Mouse (Mus musculus) forebrain, embryonic 10.5 days (tissue): ENCODE results near the gene Nr0b2. TPM values are rescaled to one million over a fixed set of nuclear protein-coding genes. Genes with fewer than 3 reads are reported as not detected.
A peak's percentile ranks its signal among the peaks of the same experiment; 100 is the strongest.

Experiments used
- DNase-seq: peaks from one replicate; pipeline ENCODE4 v3.0.0-alpha.2; 2017; ENCODE audit warnings: low spot score; ENCODE audit errors: extremely low spot score
- H3K27ac ChIP-seq: fragments of 300-500 bp; sonication (generic); 2 replicates; pipeline ENCODE4 v1.5.1; 2016; ENCODE audit warnings: mild to moderate bottlenecking
- H3K27me3 ChIP-seq: fragments of 300-500 bp; sonication (generic); 2 replicates; pipeline ENCODE4 v1.6.1; 2016; ENCODE audit warnings: mild to moderate bottlenecking; ENCODE audit not compliant: poor library complexity, severe bottlenecking
- H3K36me3 ChIP-seq: fragments of 300-500 bp; sonication (generic); replicated peaks from 2 replicates; pipeline ENCODE4 v1.6.1; 2016; ENCODE audit warnings: mild to moderate bottlenecking, moderate library complexity
- H3K4me1 ChIP-seq: fragments of 300-500 bp; sonication (generic); 2 replicates; pipeline ENCODE4 v1.6.1; 2016
- H3K4me3 ChIP-seq: fragments of 300-500 bp; sonication (generic); 2 replicates; pipeline ENCODE4 v1.5.1; 2016; ENCODE audit warnings: mild to moderate bottlenecking, moderate library complexity
- H3K9me3 ChIP-seq: fragments of 300-500 bp; sonication (generic); 2 replicates; pipeline ENCODE4 v1.6.1; 2016; ENCODE audit warnings: mild to moderate bottlenecking, moderate library complexity
- WGBS: fragments of 180-500 bp; shearing (Covaris S2); methylation state at CpG from one replicate; pipeline ENCODE4 v1.1.7; 2016; 5-methylcytosine and 5-hydroxymethylcytosine counted together
- polyA plus RNA-seq: library from polyadenylated mRNA; unstranded; fragments of >200 nt; fragmentation: Nextera tagmentation; extraction: Ambion mirVana; gene quantifications from 2 replicates; pipeline ENCODE4 v1.2.1, GENCODE M21; 2016

Nr0b2 gene
- polyA plus RNA-seq, 1 experiment from 2014 or later, result not detected

DNA sequence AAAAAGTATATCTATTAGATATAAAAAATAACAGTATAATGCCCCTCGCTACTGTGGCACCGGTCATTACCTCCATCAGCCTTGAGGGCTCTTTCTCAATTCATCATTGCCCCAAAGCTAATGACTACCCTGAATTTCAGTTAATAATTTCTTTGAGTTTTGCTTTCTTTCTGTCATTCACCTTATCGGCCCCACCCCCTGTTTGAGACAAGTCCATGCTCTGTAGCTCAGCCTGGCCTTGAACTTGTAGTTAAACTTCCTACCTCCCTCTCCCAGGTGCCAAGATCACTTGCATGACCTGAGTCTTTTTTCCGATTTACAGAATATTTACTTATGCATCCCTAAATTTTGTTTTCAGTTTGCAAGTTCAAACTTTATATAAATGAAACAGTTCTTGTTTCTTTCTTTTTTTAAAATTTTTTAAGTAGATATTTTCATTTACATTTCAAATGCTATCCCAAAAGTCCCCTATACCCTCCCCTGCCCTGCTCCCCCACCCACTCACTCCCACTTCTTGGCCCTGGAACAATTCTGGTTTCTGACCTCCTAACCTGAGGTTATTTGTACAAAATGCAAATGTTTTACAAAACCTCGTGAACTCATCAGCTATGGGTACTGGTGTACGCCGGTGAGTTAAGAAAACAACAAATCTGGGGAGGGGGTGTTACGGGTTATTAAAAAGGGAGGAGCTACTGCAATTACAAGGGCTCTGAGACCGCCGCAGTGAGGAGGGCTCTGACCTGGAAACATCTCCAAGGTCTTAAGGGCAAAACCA is 16.3 kb downstream of the Nr0b2 start:
- DNase-seq, result no peak
- WGBS, result 88% methylated on average over 10 of the region's 10 CpGs
- H3K9me3 ChIP-seq, result peaks cover 1% of the 10 kb centered on the region; the same call in 1 of the 2 replicates

DNA sequence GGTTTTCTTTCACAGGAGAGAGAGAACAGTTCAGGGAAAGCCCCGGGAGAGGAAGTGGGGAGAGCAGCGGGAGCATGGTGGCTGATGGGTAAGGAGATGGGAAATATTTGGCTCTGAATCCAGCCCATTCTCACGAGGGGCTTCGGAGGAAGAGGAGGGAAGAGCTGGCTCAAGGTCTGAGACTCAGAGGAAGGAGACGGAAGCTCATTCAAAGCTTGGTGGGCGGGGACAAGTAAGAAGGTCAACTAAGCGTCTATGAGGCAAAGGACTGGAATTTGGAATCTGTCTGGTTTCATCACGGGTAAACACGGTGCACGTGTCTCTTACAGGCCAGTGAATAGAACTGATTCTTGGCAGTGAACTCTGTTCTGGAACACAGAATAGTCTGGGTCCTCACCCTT is 16.9 kb downstream of the Nr0b2 start:
- WGBS, result 68% methylated on average over 10 of the region's 10 CpGs

More for the DNA sequence above, 16.3 kb downstream of the Nr0b2 start:
- Histone ChIP-seq H3K4me1 (peaks cover 7% of the 10 kb centered on the region), H3K4me3 (no peak overlapping the region), H3K36me3 (no peaks in the 10 kb centered on the region), H3K27ac (no peak overlapping the region), H3K27me3 (no peaks in the 10 kb centered on the region)

GRCm38 (mm10) chr4:133574070-133574842 is 21.1 kb downstream of the Nr0b2 start, which contains the start of gene Gpatch3:
Gene Gpatch3, plus strand, starts transcription at chr4:133574745.
- peaks cover 20% of the 10 kb centered on the region for H3K4me1 ChIP-seq
- H3K27ac ChIP-seq, result peak within 1 kb of the TSS; percentile 93
- no peaks in the 10 kb centered on the region; the same call in 1 of the 2 replicates for H3K9me3 ChIP-seq
- peak within 1 kb of the TSS; percentile 99 for H3K4me3 ChIP-seq
- peak; percentile 93 for DNase-seq
- H3K27me3 ChIP-seq, result no peaks in the 10 kb centered on the region
- H3K36me3 ChIP-seq, result peaks cover 16% of the 10 kb centered on the region
- 9% methylated on average over 44 of the region's 44 CpGs for WGBS

More for the DNA sequence above, 16.9 kb downstream of the Nr0b2 start:
- peaks cover 10% of the 10 kb centered on the region for H3K4me1 ChIP-seq
- no peak overlapping the region for H3K4me3 ChIP-seq
- H3K9me3 ChIP-seq, result no peaks in the 10 kb centered on the region; the same call in 1 of the 2 replicates
- no peak overlapping the region for H3K27ac ChIP-seq
- H3K27me3 ChIP-seq, result no peaks in the 10 kb centered on the region
- no peaks in the 10 kb centered on the region for H3K36me3 ChIP-seq
- no peak for DNase-seq

DNA sequence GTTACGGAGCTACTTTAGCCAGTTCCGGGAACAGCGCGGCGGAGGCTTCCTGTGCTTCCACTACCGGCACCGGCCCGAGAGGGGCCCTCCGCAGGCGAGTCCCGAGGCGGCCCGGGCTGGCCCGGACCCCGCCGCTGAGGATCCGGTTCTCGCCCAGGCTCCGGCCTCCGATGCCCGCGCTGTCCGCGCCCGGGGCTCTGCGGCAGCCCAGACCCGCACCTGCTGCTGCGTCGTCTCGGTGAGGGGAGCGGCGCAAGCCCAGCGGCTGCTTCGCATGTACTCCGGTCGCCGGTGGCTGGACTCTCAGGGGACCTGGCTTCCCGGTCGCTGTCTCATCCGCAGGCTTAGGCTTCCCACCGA is 21.6 kb downstream of the Nr0b2 start:
- peak overlapping the region; percentile 99 for H3K4me3 ChIP-seq
- DNase-seq, result no peak
- peak overlapping the region; percentile 93 for H3K27ac ChIP-seq
- H3K9me3 ChIP-seq, result no peaks in the 10 kb centered on the region; the same call in 1 of the 2 replicates
- under 1% methylated on average over 41 of the region's 41 CpGs for WGBS
- H3K36me3 ChIP-seq, result peaks cover 22% of the 10 kb centered on the region
- peaks cover 20% of the 10 kb centered on the region for H3K4me1 ChIP-seq
- H3K27me3 ChIP-seq, result no peaks in the 10 kb centered on the region

DNA sequence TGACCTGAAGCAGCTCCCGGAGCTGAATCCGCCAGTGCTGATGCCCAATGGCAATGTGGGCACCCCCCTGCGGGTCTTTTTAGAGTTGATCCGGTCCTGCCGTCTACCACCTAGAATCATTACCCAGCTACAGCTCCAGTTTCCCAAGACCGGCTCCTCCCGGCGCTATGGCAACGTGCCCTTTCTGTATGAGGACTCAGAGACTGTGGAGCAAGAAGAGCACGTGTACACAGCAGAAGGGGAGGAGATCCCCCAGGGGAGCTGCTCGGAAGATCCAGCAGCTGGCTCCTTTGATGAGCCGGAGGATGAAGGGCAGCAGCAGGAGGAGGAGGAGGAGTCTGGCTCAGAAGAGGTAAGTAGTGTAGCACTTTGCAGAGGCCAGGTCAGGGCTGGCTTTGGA is 24.8 kb downstream of the Nr0b2 start:
- Histone ChIP-seq H3K36me3 (peaks cover 52% of the 10 kb centered on the region), H3K4me3 (no peak overlapping the region), H3K27ac (no peak overlapping the region), H3K27me3 (no peaks in the 10 kb centered on the region), H3K4me1 (peaks cover 20% of the 10 kb centered on the region), H3K9me3 (no peaks in the 10 kb centered on the region)
- WGBS, result 84% methylated on average over 12 of the region's 12 CpGs
- no peak for DNase-seq

- H3K9me3 ChIP-seq, result no peaks in the 10 kb centered on the region
- H3K27me3 ChIP-seq, result no peaks in the 10 kb centered on the region
- 65% methylated on average over 6 of the region's 6 CpGs for WGBS
- peaks cover 73% of the 10 kb centered on the region for H3K36me3 ChIP-seq
- peak overlapping the region; percentile 88 for H3K27ac ChIP-seq
- no peak for DNase-seq
- peaks cover 25% of the 10 kb centered on the region for H3K4me1 ChIP-seq
- peak overlapping the region; percentile 86 for H3K4me3 ChIP-seq
Observed at GRCm38 (mm10) chr4:133583690-133584058, 30.5 kb downstream of the Nr0b2 start.

- H3K27ac ChIP-seq, result peak within 1 kb of the TSS; percentile 88
- H3K27me3 ChIP-seq, result no peaks in the 10 kb centered on the region
- H3K36me3 ChIP-seq, result peaks cover 73% of the 10 kb centered on the region
- WGBS, result 3% methylated on average over 65 of the region's 65 CpGs
- H3K4me3 ChIP-seq, result peak within 1 kb of the TSS; percentile 86
- peak; percentile 81 for DNase-seq
- H3K9me3 ChIP-seq, result no peaks in the 10 kb centered on the region
- H3K4me1 ChIP-seq, result peaks cover 25% of the 10 kb centered on the region
Observed at GRCm38 (mm10) chr4:133584059-133584951, 31.1 kb downstream of the Nr0b2 start, which contains the start of gene Gpn2. Gene Gpn2, plus strand, starts transcription at chr4:133584362.

DNA sequence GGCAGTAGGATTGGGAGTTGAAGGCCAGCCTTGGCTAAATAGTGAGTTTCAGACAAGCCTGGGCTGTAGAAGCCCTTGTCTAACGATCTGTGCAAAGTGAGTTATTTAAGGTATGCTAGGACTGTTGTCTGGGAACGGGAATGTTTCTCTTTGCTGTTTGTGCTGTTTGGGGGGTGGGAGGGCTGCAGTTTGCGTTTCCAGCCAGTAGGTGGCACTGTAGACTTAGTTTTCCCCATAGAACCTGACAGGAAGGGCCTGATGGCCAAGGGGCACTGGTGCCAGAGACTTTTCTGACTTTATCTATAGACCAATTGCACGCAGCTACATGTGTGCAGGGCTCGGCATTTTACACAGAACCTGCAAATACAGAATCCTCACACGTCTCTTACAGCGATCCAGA is 39.4 kb downstream of the Nr0b2 start:
- H3K4me1 ChIP-seq, result 0 out of 2 replicates have a peak, but pooled peaks cover 7% of the 10 kb centered on the region
- 35% methylated on average over 7 of the region's 7 CpGs for WGBS
- peaks cover 58% of the 10 kb centered on the region for H3K36me3 ChIP-seq
- no peak overlapping the region for H3K4me3 ChIP-seq
- no peak overlapping the region for H3K27ac ChIP-seq
- peak; percentile 71 for DNase-seq
- H3K27me3 ChIP-seq, result peaks cover 7% of the 10 kb centered on the region
- H3K9me3 ChIP-seq, result no peaks in the 10 kb centered on the region

GRCm38 (mm10) chr4:133595538-133595937 is 42.4 kb downstream of the Nr0b2 start:
- DNase-seq, result no peak
- Histone ChIP-seq H3K4me3 (no peak overlapping the region), H3K4me1 (peaks cover 27% of the 10 kb centered on the region), H3K27ac (no peak overlapping the region), H3K9me3 (no peaks in the 10 kb centered on the region), H3K27me3 (peaks cover 37% of the 10 kb centered on the region), H3K36me3 (peaks cover 29% of the 10 kb centered on the region)
- 68% methylated on average over 7 of the region's 7 CpGs for WGBS

DNA sequence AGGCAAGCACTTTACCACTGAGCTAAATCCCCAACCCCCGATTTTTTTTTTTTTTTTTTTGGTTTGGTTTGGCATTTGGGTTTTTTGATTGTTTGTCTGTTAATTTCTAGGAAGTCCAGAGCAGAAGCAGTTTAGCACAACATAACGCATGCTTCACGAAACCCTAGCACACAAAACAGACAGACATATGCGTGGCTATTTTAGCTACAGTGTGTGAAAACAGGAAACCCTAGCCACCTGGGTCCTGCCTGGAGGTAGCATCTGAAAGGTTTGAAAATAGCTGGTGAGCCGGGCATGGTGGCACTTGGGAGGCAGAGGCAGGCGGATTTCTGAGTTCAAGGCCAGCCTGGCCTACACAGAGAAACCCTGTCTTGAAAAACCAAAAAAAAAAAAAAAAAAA is 42.9 kb downstream of the Nr0b2 start:
- H3K4me3 ChIP-seq, result no peak overlapping the region
- H3K27me3 ChIP-seq, result peaks cover 42% of the 10 kb centered on the region
- H3K27ac ChIP-seq, result no peak overlapping the region
- H3K9me3 ChIP-seq, result no peaks in the 10 kb centered on the region
- no peak for DNase-seq
- peaks cover 23% of the 10 kb centered on the region for H3K36me3 ChIP-seq
- 88% methylated on average over 6 of the region's 6 CpGs for whole genome bisulfite sequencing
- H3K4me1 ChIP-seq, result peaks cover 27% of the 10 kb centered on the region

DNA sequence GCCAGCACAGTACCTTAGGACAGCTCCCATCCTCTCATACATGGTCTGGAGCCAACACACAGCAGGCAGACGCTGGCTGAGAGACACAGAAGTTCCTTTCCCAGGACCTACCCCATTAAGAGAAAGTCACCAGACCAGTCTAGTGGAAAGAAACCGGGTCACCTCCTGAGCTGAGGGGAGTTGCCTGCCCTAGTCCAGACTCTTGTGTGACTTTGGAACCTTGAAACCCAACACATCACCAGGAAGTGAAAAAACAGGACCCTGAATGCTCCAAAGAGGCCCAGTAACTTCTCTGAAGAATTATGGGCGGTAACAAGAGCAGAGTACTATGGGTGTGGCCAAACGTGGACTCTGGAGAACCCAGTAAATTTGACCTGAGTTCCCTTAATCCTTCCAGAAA is 45.4 kb downstream of the Nr0b2 start:
- no peak overlapping the region for H3K4me3 ChIP-seq
- 53% methylated on average over 4 of the region's 4 CpGs for WGBS
- DNase-seq, result no peak
- H3K27me3 ChIP-seq, result peaks cover 67% of the 10 kb centered on the region
- H3K27ac ChIP-seq, result no peak overlapping the region
- no peaks in the 10 kb centered on the region for H3K9me3 ChIP-seq
- peaks cover 41% of the 10 kb centered on the region for H3K4me1 ChIP-seq
- peaks cover 9% of the 10 kb centered on the region for H3K36me3 ChIP-seq

GRCm38 (mm10) chr4:133599116-133599515 is 45.9 kb downstream of the Nr0b2 start:
- H3K27ac ChIP-seq, result peak overlapping the region; percentile 73; the same call in 1 of the 2 replicates
- H3K27me3 ChIP-seq, result peaks cover 72% of the 10 kb centered on the region
- H3K36me3 ChIP-seq, result peaks cover 13% of the 10 kb centered on the region
- peak overlapping the region; percentile 64 for H3K4me3 ChIP-seq
- no peak for DNase-seq
- no peaks in the 10 kb centered on the region for H3K9me3 ChIP-seq
- H3K4me1 ChIP-seq, result peaks cover 41% of the 10 kb centered on the region
- WGBS, result 26% methylated on average over 7 of the region's 7 CpGs
